8 mouse cellular contexts compared by ENCODE assay signal in genomic region chr6:87207373-87207982, GRCm38 (mm10).
A peak's percentile ranks its signal among the peaks of the same experiment; 100 is the strongest.
DNase-seq lines count a peak whose midpoint lies in the region; ATAC-seq and TF ChIP-seq lines count a peak whose summit lies in the region.

No protein-coding gene starts in this region.

- peak; percentile 77; the same call in 1 of the 2 replicates for ATAC-seq in kidney, embryonic 16.5 days (ENCODE audit: low FRiP score, low TSS enrichment)

- no peaks in the 10 kb centered on the region for H3K9me3 ChIP-seq in kidney, embryonic 16.5 days (ENCODE audit: low read length)

- peaks cover 6% of the 10 kb centered on the region; the same call in 1 of the 2 replicates for H3K36me3 ChIP-seq in kidney, embryonic 16.5 days (ENCODE audit: insufficient read depth, low read length)

- no peak overlapping the region for H3K4me3 ChIP-seq in layer of hippocampus, adult 2 months
- no peak overlapping the region for H3K4me3 ChIP-seq in kidney, embryonic 16.5 days (ENCODE audit: low read length)

- no peak overlapping the region for H3K27ac ChIP-seq in layer of hippocampus, adult 2 months
- H3K27ac ChIP-seq in kidney, embryonic 16.5 days (ENCODE audit: low read length), result no peak overlapping the region

- H3K9ac ChIP-seq in kidney, embryonic 16.5 days (replicated peaks; ENCODE audit: low read length), result no peak overlapping the region; the same call in 1 of the 2 replicates

- WGBS in kidney, embryonic 16.5 days, result 34% methylated on average over 13 of the region's 13 CpGs

- no peak overlapping the region for H3K4me2 ChIP-seq in kidney, embryonic 16.5 days (replicated peaks; ENCODE audit: low read depth, low read length)

- H3K4me1 ChIP-seq in kidney, embryonic 16.5 days (ENCODE audit: insufficient read depth, low read length), result peaks cover 4% of the 10 kb centered on the region

- no peak for TF ChIP-seq CTCF in layer of hippocampus, adult 2 months (conservative IDR thresholded peaks at IDR 0.05)

- no peaks in the 10 kb centered on the region for H3K27me3 ChIP-seq in kidney, embryonic 16.5 days (ENCODE audit: insufficient read depth, low read length)

- peak; percentile 33 for DNase-seq in layer of hippocampus, adult 9-11 months
- DNase-seq in layer of hippocampus, adult 2 months (ENCODE audit: low spot score in 2 of 2), result no peak
- peak; percentile 36 to 45 for DNase-seq in adrenal gland, adult 18-20 months (ENCODE audit: low spot score in 2 of 2)
- DNase-seq in gastrocnemius, postnatal 10 days, result peak; percentile 75
- peak; percentile 69 for DNase-seq in ovary, adult 18-20 months (ENCODE audit: low spot score)
- no peak for DNase-seq in left cerebral cortex, adult 9 months (ENCODE audit: low spot score in 2 of 2)
- no peak for DNase-seq in right cerebral cortex, postnatal 4 days

Comparison
In these comparisons a context has a peak if more than half of its experiments do, and no peak if none do; other contexts are left out.
1. DNase-seq: peak in layer of hippocampus, adult 9-11 months (single experiment), adrenal gland, adult 18-20 months (2 of 2), gastrocnemius, postnatal 10 days (single experiment) and ovary, adult 18-20 months (single experiment); none in layer of hippocampus, adult 2 months (0 of 2), left cerebral cortex, adult 9 months (0 of 2) and right cerebral cortex, postnatal 4 days (single experiment).